ENCODE assay signal across 8 mouse cellular contexts in the genomic region with DNA sequence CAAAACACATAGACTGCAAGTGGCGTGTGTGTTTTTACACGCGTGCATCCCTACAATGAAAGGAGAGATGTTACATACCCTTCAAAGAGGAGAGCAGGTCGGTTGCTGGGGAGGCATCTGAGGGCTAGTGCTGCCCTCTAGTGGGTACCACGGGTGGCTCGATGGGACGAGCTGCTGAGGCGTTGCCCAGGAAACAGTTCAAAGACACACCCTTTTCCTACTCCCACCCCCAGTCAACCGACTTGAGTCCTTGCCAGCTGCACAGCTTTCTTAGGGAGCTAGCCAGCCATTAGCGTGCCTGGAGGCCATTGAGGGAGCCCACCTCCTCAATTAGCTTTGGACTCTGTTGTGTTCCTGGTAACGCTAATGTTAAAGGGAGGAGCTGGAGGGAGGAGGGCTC. TPM values are rescaled to one million over a fixed set of nuclear protein-coding genes. Genes with fewer than 3 reads are reported as not detected.
DNase-seq lines count a peak whose midpoint lies in the region; ATAC-seq and TF ChIP-seq lines count a peak whose summit lies in the region.

No protein-coding gene starts in this region.

- intact Hi-C loops in heart, postnatal 10 days (cut with DNase I), result loop anchor here (1.0 kb wide), 2 partner anchors 32 to 95 kb away; a partner anchor contains a TSS

- peak; percentile 53; the same call in 1 of the 2 replicates for TF ChIP-seq EP300 in ES-Bruce4 (IDR thresholded peaks at IDR 0.05; ENCODE audit: insufficient read depth, low read depth, low read length)

- H3K27me3 ChIP-seq in ES-Bruce4 (ENCODE audit: control insufficient read depth, insufficient read depth, low read length, poor library complexity, severe bottlenecking), result no peaks in the 10 kb centered on the region
- no peaks in the 10 kb centered on the region for H3K27me3 ChIP-seq in forebrain, embryonic 13.5 days
- peaks cover 12% of the 10 kb centered on the region; the same call in 1 of the 2 replicates for H3K27me3 ChIP-seq in liver, embryonic 15.5 days
- H3K27me3 ChIP-seq in neural tube, embryonic 11.5 days (ENCODE audit: control insufficient read depth, insufficient read depth, low read length), result no peaks in the 10 kb centered on the region
- H3K27me3 ChIP-seq in stomach, embryonic 16.5 days (ENCODE audit: control insufficient read depth, insufficient read depth, low read length), result no peaks in the 10 kb centered on the region

- no peak overlapping the region for H3K9ac ChIP-seq in ES-Bruce4 (ENCODE audit: low read depth, poor library complexity, severe bottlenecking)
- no peak overlapping the region for H3K9ac ChIP-seq in forebrain, embryonic 13.5 days
- H3K9ac ChIP-seq in liver, embryonic 15.5 days, result no peak overlapping the region
- H3K9ac ChIP-seq in neural tube, embryonic 11.5 days (ENCODE audit: low read length), result no peak overlapping the region
- peak overlapping the region; percentile 56; the same call in 1 of the 2 replicates for H3K9ac ChIP-seq in stomach, embryonic 16.5 days (ENCODE audit: low read length)

- H3K36me3 ChIP-seq in ES-Bruce4 (ENCODE audit: control insufficient read depth, insufficient read depth, low read length, poor library complexity, severe bottlenecking), result no peaks in the 10 kb centered on the region
- H3K36me3 ChIP-seq in forebrain, embryonic 13.5 days (ENCODE audit: poor library complexity, severe bottlenecking), result no peaks in the 10 kb centered on the region
- no peaks in the 10 kb centered on the region for H3K36me3 ChIP-seq in liver, embryonic 15.5 days (replicated peaks)
- H3K36me3 ChIP-seq in neural tube, embryonic 11.5 days (ENCODE audit: control insufficient read depth, insufficient read depth, low read length), result no peaks in the 10 kb centered on the region
- no peaks in the 10 kb centered on the region for H3K36me3 ChIP-seq in stomach, embryonic 16.5 days (ENCODE audit: control insufficient read depth, insufficient read depth, low read length)

- no peaks in the 10 kb centered on the region for H3K9me3 ChIP-seq in ES-Bruce4 (replicated peaks; ENCODE audit: control insufficient read depth, insufficient read depth, low read length, poor library complexity, severe bottlenecking)
- H3K9me3 ChIP-seq in forebrain, embryonic 13.5 days (replicated peaks), result no peaks in the 10 kb centered on the region
- no peaks in the 10 kb centered on the region for H3K9me3 ChIP-seq in liver, embryonic 15.5 days (replicated peaks)
- H3K9me3 ChIP-seq in neural tube, embryonic 11.5 days (ENCODE audit: control insufficient read depth, low read length), result no peaks in the 10 kb centered on the region
- no peaks in the 10 kb centered on the region for H3K9me3 ChIP-seq in stomach, embryonic 16.5 days (replicated peaks; ENCODE audit: control insufficient read depth, low read length)

- ATAC-seq in forebrain, embryonic 13.5 days, result peak; percentile 92
- ATAC-seq in liver, embryonic 15.5 days (ENCODE audit: insufficient read depth), result peak; percentile 45
- ATAC-seq in neural tube, embryonic 11.5 days (ENCODE audit: insufficient read depth, low FRiP score, low TSS enrichment), result peak; percentile 81
- ATAC-seq in stomach, embryonic 16.5 days (ENCODE audit: insufficient read depth, low FRiP score), result peak; percentile 70; the same call in 1 of the 2 replicates

- WGBS in forebrain, embryonic 13.5 days, result 3% methylated on average over 11 of the region's 11 CpGs
- WGBS in liver, embryonic 15.5 days (ENCODE audit: insufficient replicate concordance), result 1% methylated on average over 11 of the region's 11 CpGs
- WGBS in neural tube, embryonic 11.5 days, result 6% methylated on average over 11 of the region's 11 CpGs
- under 1% methylated on average over 11 of the region's 11 CpGs for WGBS in stomach, embryonic 16.5 days

- H3K4me3 ChIP-seq in ES-Bruce4 (ENCODE audit: low read depth, low read length), result no peak overlapping the region
- H3K4me3 ChIP-seq in forebrain, embryonic 13.5 days, result 0 out of 2 replicates have a peak overlapping the region, but pooled peaks have one; percentile 6
- peak overlapping the region; percentile 33 for H3K4me3 ChIP-seq in liver, embryonic 15.5 days (replicated peaks)
- H3K4me3 ChIP-seq in neural tube, embryonic 11.5 days (ENCODE audit: low read depth, low read length), result no peak overlapping the region
- H3K4me3 ChIP-seq in stomach, embryonic 16.5 days (replicated peaks; ENCODE audit: low read length), result peak overlapping the region; percentile 45

- peak overlapping the region; percentile 41 for H3K4me2 ChIP-seq in forebrain, embryonic 13.5 days
- H3K4me2 ChIP-seq in liver, embryonic 15.5 days, result peak overlapping the region; percentile 45
- no peak overlapping the region; the same call in 1 of the 2 replicates for H3K4me2 ChIP-seq in neural tube, embryonic 11.5 days (ENCODE audit: low read depth)
- H3K4me2 ChIP-seq in stomach, embryonic 16.5 days (ENCODE audit: low read depth, low read length), result peak overlapping the region; percentile 58

- TF ChIP-seq POLR2A in ES-Bruce4 (IDR thresholded peaks at IDR 0.05; ENCODE audit: insufficient read depth, low read length), result no peak

- peak; percentile 99 for TF ChIP-seq CTCF in ES-Bruce4 (IDR thresholded peaks at IDR 0.05; ENCODE audit: low read depth, low read length)

- peak; percentile 65 for DNase-seq in c-Kit-positive CD71-positive TER-119-positive erythroid progenitor cells, embryonic 14.5 days (ENCODE audit: low spot score)
- peak; percentile 94 to 95 for DNase-seq in heart, postnatal 10 days
- DNase-seq in kidney, postnatal 4 days, result peak; percentile 93 to 95
- DNase-seq in neural tube, embryonic 11.5 days (ENCODE audit: low spot score), result peak; percentile 88

- H3K4me1 ChIP-seq in ES-Bruce4 (ENCODE audit: control insufficient read depth, insufficient read depth, low read length), result peaks cover 2% of the 10 kb centered on the region
- peaks cover 12% of the 10 kb centered on the region for H3K4me1 ChIP-seq in forebrain, embryonic 13.5 days
- H3K4me1 ChIP-seq in liver, embryonic 15.5 days (replicated peaks), result peaks cover 31% of the 10 kb centered on the region
- no peaks in the 10 kb centered on the region for H3K4me1 ChIP-seq in neural tube, embryonic 11.5 days (ENCODE audit: control insufficient read depth, insufficient read depth, low read length)
- H3K4me1 ChIP-seq in stomach, embryonic 16.5 days (ENCODE audit: control insufficient read depth, insufficient read depth, low read length), result peaks cover 14% of the 10 kb centered on the region; the same call in 1 of the 2 replicates

- no peak overlapping the region for H3K27ac ChIP-seq in ES-Bruce4 (ENCODE audit: insufficient read depth, low read length)
- H3K27ac ChIP-seq in forebrain, embryonic 13.5 days, result no peak overlapping the region
- H3K27ac ChIP-seq in liver, embryonic 15.5 days (replicated peaks), result no peak overlapping the region
- H3K27ac ChIP-seq in neural tube, embryonic 11.5 days (ENCODE audit: low read depth, low read length), result no peak overlapping the region
- H3K27ac ChIP-seq in stomach, embryonic 16.5 days (ENCODE audit: low read length), result no peak overlapping the region

RNA-seq across cellular contexts. Expression of a gene that starts 22.8 kb away (rescaled TPM):
- polyA plus RNA-seq in ES-Bruce4 (2011; ENCODE audit: insufficient read depth, insufficient read length, low read depth, missing spikeins), result not detected in 2 replicates
- polyA plus RNA-seq in forebrain, embryonic 13.5 days (2015; fragmentation: Nextera tagmentation; extraction: Ambion mirVana), result 0.23 and 0.25 TPM in 2 replicates
- 1 to 10 TPM; 2.3 to 3.6 TPM for total RNA-seq in heart, postnatal 10 days (2021)
- polyA plus RNA-seq in liver, embryonic 15.5 days (2015; fragmentation: Nextera tagmentation; extraction: Ambion mirVana), result 0.30 and 0.81 TPM in 2 replicates
- 0.33 and 0.42 TPM in 2 replicates for polyA plus RNA-seq in neural tube, embryonic 11.5 days (2014; fragmentation: Nextera tagmentation; extraction: Ambion mirVana)
- polyA plus RNA-seq in stomach, embryonic 16.5 days (2015; fragmentation: Nextera tagmentation; extraction: Ambion mirVana), result 9.4 and 9.5 TPM in 2 replicates

RNA-seq across cellular contexts. Expression of a gene that starts 31.8 kb away (rescaled TPM):
- 37.6 and 39.1 TPM in 2 replicates for polyA plus RNA-seq in ES-Bruce4 (2011; ENCODE audit: insufficient read depth, insufficient read length, low read depth, missing spikeins)
- 81.6 and 85.1 TPM in 2 replicates for polyA plus RNA-seq in forebrain, embryonic 13.5 days (2015; fragmentation: Nextera tagmentation; extraction: Ambion mirVana)
- total RNA-seq in heart, postnatal 10 days (2021), result 10 to 100 TPM; 24.1 to 28.2 TPM
- polyA plus RNA-seq in liver, embryonic 15.5 days (2015; fragmentation: Nextera tagmentation; extraction: Ambion mirVana), result 25.5 and 27.3 TPM in 2 replicates
- 69.5 and 74.4 TPM in 2 replicates for polyA plus RNA-seq in neural tube, embryonic 11.5 days (2014; fragmentation: Nextera tagmentation; extraction: Ambion mirVana)
- polyA plus RNA-seq in stomach, embryonic 16.5 days (2015; fragmentation: Nextera tagmentation; extraction: Ambion mirVana), result 66.9 and 67.0 TPM in 2 replicates

RNA-seq across cellular contexts. Expression of a gene that starts 54.1 kb away (rescaled TPM):
- 1.1 and 1.6 TPM in 2 replicates for polyA plus RNA-seq in ES-Bruce4 (2011; ENCODE audit: insufficient read depth, insufficient read length, low read depth, missing spikeins)
- polyA plus RNA-seq in forebrain, embryonic 13.5 days (2015; fragmentation: Nextera tagmentation; extraction: Ambion mirVana), result 0.05 TPM in 2 replicates
- 1 to 10 TPM; 1.7 to 2.2 TPM for total RNA-seq in heart, postnatal 10 days (2021)
- polyA plus RNA-seq in liver, embryonic 15.5 days (2015; fragmentation: Nextera tagmentation; extraction: Ambion mirVana), result 0.43 and 0.44 TPM in 2 replicates
- not detected in 2 replicates for polyA plus RNA-seq in neural tube, embryonic 11.5 days (2014; fragmentation: Nextera tagmentation; extraction: Ambion mirVana)
- polyA plus RNA-seq in stomach, embryonic 16.5 days (2015; fragmentation: Nextera tagmentation; extraction: Ambion mirVana), result 37.4 and 64.5 TPM in 2 replicates

Comparison
In these comparisons a context has a peak if more than half of its experiments do, and no peak if none do; other contexts are left out.
1. H3K4me3 ChIP-seq: peak in forebrain, embryonic 13.5 days (single experiment), liver, embryonic 15.5 days (single experiment) and stomach, embryonic 16.5 days (single experiment); none in ES-Bruce4 (single experiment) and neural tube, embryonic 11.5 days (single experiment).
2. RNA of a gene that starts 54.1 kb away (polyA plus RNA-seq): 37.4 to 64.5 TPM in stomach, embryonic 16.5 days; 1.1 to 1.6 TPM in ES-Bruce4, 0.43 to 0.44 TPM in liver, embryonic 15.5 days, 0.05 TPM in forebrain, embryonic 13.5 days and not detected in neural tube, embryonic 11.5 days; every median in the first group is over 10 times any median in the second.
3. Peak in every context shown above with its lines, with median percentiles within 50 percentile points of each other: DNase-seq and ATAC-seq.